Mouse (Mus musculus) C2C12 (cell line): ENCODE measurements around the gene Kctd10. TPM values are rescaled to one million over a fixed set of nuclear protein-coding genes. Genes with fewer than 3 reads are reported as not detected.

Experiments
- H3K27me3 ChIP-seq: one replicate; pipeline ENCODE4 v1.6.1; 2011; ENCODE audit not compliant: control insufficient read depth, insufficient read depth, insufficient read length
- H3K36me3 ChIP-seq: one replicate; pipeline ENCODE4 v1.6.1; 2011; ENCODE audit not compliant: control insufficient read depth, insufficient read depth
- H3K4me3 ChIP-seq: one replicate; pipeline ENCODE4 v1.5.1; 2011; ENCODE audit warnings: mild to moderate bottlenecking, control low read depth; ENCODE audit not compliant: poor library complexity, insufficient read depth, severe bottlenecking
- H3K79me2 ChIP-seq: one replicate; pipeline ENCODE4 v1.6.1; 2011; ENCODE audit not compliant: control insufficient read depth, insufficient read depth
- H3K79me3 ChIP-seq: one replicate; pipeline ENCODE4 v1.6.1; 2011; ENCODE audit warnings: low read depth, control low read depth
- H3ac ChIP-seq: one replicate; pipeline ENCODE3; 2011; ENCODE audit warnings: low read depth; ENCODE audit not compliant: control insufficient read depth, insufficient read length
- CEBPB ChIP-seq: IDR thresholded peaks from one replicate; pipeline ENCODE4 v1.6.1; 2011; ENCODE audit warnings: low read depth, mild to moderate bottlenecking, control low read depth, moderate library complexity
- CTCF ChIP-seq: IDR thresholded peaks from one replicate; pipeline ENCODE4 v1.5.1; 2011; ENCODE audit not compliant: control insufficient read depth, insufficient read depth, insufficient read length
- FOSL1 ChIP-seq: IDR thresholded peaks from one replicate; pipeline ENCODE4 v1.8.0; 2011; ENCODE audit warnings: mild to moderate bottlenecking, low read length; ENCODE audit not compliant: poor library complexity, insufficient read depth, severe bottlenecking
- MAX ChIP-seq: IDR thresholded peaks from one replicate; pipeline ENCODE4 v1.6.1; 2011; ENCODE audit warnings: mild to moderate bottlenecking, control low read depth
- MYOD1 ChIP-seq: IDR thresholded peaks from one replicate; pipeline ENCODE4 v1.6.1; 2011; ENCODE audit warnings: low read depth; ENCODE audit not compliant: control insufficient read depth, insufficient read length
- MYOG ChIP-seq: IDR thresholded peaks from one replicate; pipeline ENCODE4 v1.6.1; 2011; ENCODE audit not compliant: control insufficient read depth, insufficient read length; ENCODE audit errors: extremely low read depth
- USF1 ChIP-seq: IDR thresholded peaks from one replicate; pipeline ENCODE4 v1.6.1; 2011; ENCODE audit warnings: low read depth, mild to moderate bottlenecking, control low read depth, moderate library complexity
- long read RNA-seq, 2 experiments: library from polyadenylated mRNA; unstranded; transcript quantifications; one replicate each; pipeline ENCODE4 v2.0.0; 2019 to 2020
- polyA plus RNA-seq: library from polyadenylated mRNA; unstranded; fragments of >200 nt; fragmentation: generic; extraction: Trizol; gene quantifications from one replicate; pipeline ENCODE4 v1.2.1, GENCODE M21; 2012; ENCODE audit warnings: missing spikeins

Kctd10 gene
- 243 TPM for polyA plus RNA-seq
- long read RNA-seq, experiment 1, transcript Kctd10-202 (7 exons, 3,103 nt): major isoform, 65 of 126 reads
- long read RNA-seq, experiment 1, transcript Kctd10-201 (7 exons, 1,026 nt): minor isoform, 16 of 126 reads
- long read RNA-seq, experiment 1, partial matches to known transcripts: 11 of 126 reads
- long read RNA-seq, experiment 1, other reads (novel, unspliced or antisense): 34 of 126 reads
- long read RNA-seq, experiment 2, transcript Kctd10-205 (6 exons, 777 nt): minor isoform, 18 of 2,745 reads
- long read RNA-seq, experiment 2, transcript Kctd10-201 (7 exons, 1,026 nt): minor isoform, 468 of 2,745 reads
- long read RNA-seq, experiment 2, transcript Kctd10-202 (7 exons, 3,103 nt): major isoform, 2,029 of 2,745 reads
- long read RNA-seq, experiment 2, partial matches to known transcripts: 87 of 2,745 reads
- long read RNA-seq, experiment 2, other reads (novel, unspliced or antisense): 143 of 2,745 reads

GRCm38 (mm10) chr5:114380209-114381012, at the start of gene Kctd10, which contains the start of gene Ube3b:
Gene Kctd10 (minus strand): TSS chr5:114380508.
Gene Ube3b (plus strand): TSS chr5:114380607.
- Histone ChIP-seq H3K79me2 (peaks cover 92% of the 10 kb centered on the region), H3K36me3 (peaks cover 29% of the 10 kb centered on the region), H3K79me3 (peaks cover 78% of the 10 kb centered on the region), H3K27me3 (no peaks in the 10 kb centered on the region), H3ac (peak within 1 kb of the TSS; percentile 85), H3K4me3 (peak within 1 kb of the TSS; percentile 86)
- TF ChIP-seq MYOD1 (no peak), FOSL1 (no peak), CEBPB (no peak), MYOG (no peak), MAX (no peak), USF1 (no peak), CTCF (no peak)

- Histone ChIP-seq H3K79me2 (no peaks in the 10 kb centered on the region), H3K36me3 (no peaks in the 10 kb centered on the region), H3ac (no peak overlapping the region), H3K4me3 (no peak overlapping the region), H3K79me3 (no peaks in the 10 kb centered on the region), H3K27me3 (peaks cover 44% of the 10 kb centered on the region)
- TF ChIP-seq CEBPB (no peak), CTCF (no peak), MYOG (no peak), MAX (no peak), MYOD1 (no peak), FOSL1 (no peak), USF1 (no peak)
Observed at GRCm38 (mm10) chr5:114429781-114430180, 49.5 kb upstream of the Kctd10 start.

GRCm38 (mm10) chr5:114428621-114429020, 48.3 kb upstream of the Kctd10 start:
- no peaks in the 10 kb centered on the region for H3K79me2 ChIP-seq

GRCm38 (mm10) chr5:114426732-114427131, 46.4 kb upstream of the Kctd10 start:
- Histone ChIP-seq H3K4me3 (no peak overlapping the region), H3ac (no peak overlapping the region), H3K27me3 (peaks cover 39% of the 10 kb centered on the region), H3K79me3 (no peaks in the 10 kb centered on the region), H3K79me2 (no peaks in the 10 kb centered on the region), H3K36me3 (no peaks in the 10 kb centered on the region)
- TF ChIP-seq FOSL1 (no peak), MYOD1 (no peak), CEBPB (no peak), MAX (no peak), USF1 (no peak), CTCF (no peak), MYOG (no peak)

More at GRCm38 (mm10) chr5:114428621-114429020, 48.3 kb upstream of the Kctd10 start:
- no peaks in the 10 kb centered on the region for H3K36me3 ChIP-seq
- H3K4me3 ChIP-seq: no peak overlapping the region
- H3K79me3 ChIP-seq: no peaks in the 10 kb centered on the region
- H3ac ChIP-seq: no peak overlapping the region
- no peak for TF ChIP-seq USF1
- TF ChIP-seq CTCF: no peak
- no peak for TF ChIP-seq CEBPB
- TF ChIP-seq MYOG: no peak
- no peak for TF ChIP-seq MAX
- no peak for TF ChIP-seq MYOD1
- peaks cover 44% of the 10 kb centered on the region for H3K27me3 ChIP-seq

GRCm38 (mm10) chr5:114423961-114424360, 43.7 kb upstream of the Kctd10 start:
- Histone ChIP-seq H3K27me3 (peaks cover 17% of the 10 kb centered on the region), H3K79me3 (no peaks in the 10 kb centered on the region), H3K79me2 (no peaks in the 10 kb centered on the region), H3K4me3 (no peak overlapping the region), H3K36me3 (peaks cover 5% of the 10 kb centered on the region), H3ac (no peak overlapping the region)
- no peak for TF ChIP-seq CEBPB
- TF ChIP-seq MAX: no peak
- TF ChIP-seq FOSL1: no peak
- TF ChIP-seq MYOD1: no peak
- TF ChIP-seq CTCF: no peak
- TF ChIP-seq MYOG: no peak
- no peak for TF ChIP-seq USF1
